Mouse (Mus musculus) hematopoietic multipotent progenitor cell, adult 10-12 weeks (in vitro differentiated cells): ENCODE measurements around the gene Smco3. TPM values are rescaled to one million over a fixed set of nuclear protein-coding genes. Genes with fewer than 3 reads are reported as not detected.

Source experiments
- polyA plus RNA-seq: library from polyadenylated mRNA; stranded (reverse); fragments of >175 nt; gene quantifications from 2 replicates; pipeline ENCODE4 v1.2.3, GENCODE M21; 2012; ENCODE audit warnings: low replicate concordance

The Smco3 gene
- not detected in 2 replicates for polyA plus RNA-seq

GRCm38 (mm10) chr6:136835352-136835751, at the start of gene Smco3:
Smco3 (minus strand) TSS chr6:136835452.

GRCm38 (mm10) chr6:136875670-136876069, 40.4 kb upstream of the Smco3 start, which contains the start of gene Mgp:
Mgp (minus strand) TSS chr6:136875823.

GRCm38 (mm10) chr6:136857186-136857872, 22.1 kb upstream of the Smco3 start, which contains the start of gene Art4:
Art4 (minus strand) TSS chr6:136857733.

DNA sequence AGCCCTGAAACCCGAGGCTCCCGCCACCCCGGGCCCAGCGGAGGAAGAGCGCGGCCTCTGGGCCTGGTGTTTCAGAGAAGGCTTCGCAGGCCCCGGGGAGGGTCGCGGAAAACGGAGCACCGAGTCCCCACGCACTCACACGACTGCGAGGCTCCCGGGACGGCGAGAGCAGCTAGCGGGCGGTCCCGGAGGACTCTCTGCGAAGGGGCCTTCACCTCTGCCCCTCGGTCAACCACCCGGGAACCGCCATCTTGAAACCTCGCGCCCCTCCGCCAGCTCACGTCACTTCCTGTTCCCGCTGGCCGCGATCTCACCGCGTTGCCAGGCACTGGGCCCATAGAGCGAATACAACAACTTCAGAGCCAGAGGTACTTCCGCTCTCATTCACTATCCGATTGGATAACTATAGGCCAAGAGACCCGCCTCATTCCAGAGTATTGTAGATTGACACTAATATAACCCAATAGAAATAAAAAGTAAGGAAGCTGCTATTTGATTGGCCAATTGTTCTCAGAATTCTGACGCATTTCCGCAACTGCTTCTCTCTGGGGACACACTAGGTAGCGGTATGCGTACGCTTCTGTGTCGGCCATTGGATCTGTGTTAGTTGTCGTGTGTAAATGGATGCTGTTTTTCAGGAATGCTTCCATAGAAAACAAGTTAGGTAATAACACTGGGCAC, 7.2 kb downstream of the Smco3 start, which contains the start of gene Wbp11:
Gene Wbp11, minus strand, starts transcription at position 353 of the 681 bp plus-strand sequence.

GRCm38 (mm10) chr6:136827516-136827880, 7.8 kb downstream of the Smco3 start, which contains the start of gene BC049715:
BC049715 (plus strand) TSS chr6:136827626.

GRCm38 (mm10) chr6:136808014-136808417, 27.2 kb downstream of the Smco3 start, which contains the start of gene H2afj:
H2afj (plus strand) TSS chr6:136808244.

GRCm38 (mm10) chr6:136803739-136804633, 31.3 kb downstream of the Smco3 start, which contains the start of gene Hist4h4:
Hist4h4 (minus strand) TSS chr6:136804415.

GRCm38 (mm10) chr6:136781377-136781986, 53.8 kb downstream of the Smco3 start, which contains the start of gene Gucy2c:
Gucy2c (minus strand) TSS chr6:136781765.

Other genes starting within 250 kb of the Smco3 start
- 76.9 and 117 TPM in 2 replicates for gene Plbd1, start 173.5 kb downstream of the Smco3 start, polyA plus RNA-seq
- not detected in 2 replicates for gene Gucy2c, start 53.7 kb downstream of the Smco3 start, polyA plus RNA-seq
- gene Hist4h4, start 31.0 kb downstream of the Smco3 start, polyA plus RNA-seq = 3.8 and 4.1 TPM in 2 replicates
- gene H2afj, start 27.2 kb downstream of the Smco3 start, polyA plus RNA-seq = 283 and 566 TPM in 2 replicates
- gene BC049715, start 7.8 kb downstream of the Smco3 start, polyA plus RNA-seq = 0.12 and 1.1 TPM in 2 replicates
- 133 and 189 TPM in 2 replicates for gene Wbp11, start 7.2 kb downstream of the Smco3 start, polyA plus RNA-seq
- 0.07 and 1.3 TPM in 2 replicates for gene Art4, start 22.3 kb upstream of the Smco3 start, polyA plus RNA-seq
- not detected in 2 replicates for gene Mgp, start 40.4 kb upstream of the Smco3 start, polyA plus RNA-seq
- gene Erp27, start 86.7 kb upstream of the Smco3 start, polyA plus RNA-seq = 0.25 and 0.36 TPM in 2 replicates
- gene Pde6h, start 88.4 kb upstream of the Smco3 start, polyA plus RNA-seq = not detected in 2 replicates
- 203 and 245 TPM in 2 replicates for gene Arhgdib, start 106.4 kb upstream of the Smco3 start, polyA plus RNA-seq